Mouse (Mus musculus) left cerebral cortex, postnatal 36 days (tissue): ENCODE measurements around the gene Sap18b. TPM values are rescaled to one million over a fixed set of nuclear protein-coding genes. Genes with fewer than 3 reads are reported as not detected.

Experiments used
- DNase-seq, 2 experiments: peaks; one replicate each; pipeline ENCODE4 v3.0.0; 2021 to 2022; ENCODE audit warnings: low spot score in 2 of 2, mixed read lengths in 1 of 2
- intact Hi-C: fragments of 180-260 bp; cut with DNase I; formaldehyde crosslinking; loops from one replicate; pipeline ENCODE4 v1.15.1; 2025
- total RNA-seq, 2 experiments: library from RNA; stranded (reverse); gene quantifications; 2 replicates each; pipeline ENCODE4 v1.2.3; 2021

Sap18b gene
- total RNA-seq, 2 experiments from 2014 or later: 86.8 to 94.0 TPM

- intact Hi-C loops: no loop called here
- DNase-seq: no peak
These were observed 6.9 kb upstream of the Sap18b start for GRCm38 (mm10) chr8:95818211-95818610.

DNA sequence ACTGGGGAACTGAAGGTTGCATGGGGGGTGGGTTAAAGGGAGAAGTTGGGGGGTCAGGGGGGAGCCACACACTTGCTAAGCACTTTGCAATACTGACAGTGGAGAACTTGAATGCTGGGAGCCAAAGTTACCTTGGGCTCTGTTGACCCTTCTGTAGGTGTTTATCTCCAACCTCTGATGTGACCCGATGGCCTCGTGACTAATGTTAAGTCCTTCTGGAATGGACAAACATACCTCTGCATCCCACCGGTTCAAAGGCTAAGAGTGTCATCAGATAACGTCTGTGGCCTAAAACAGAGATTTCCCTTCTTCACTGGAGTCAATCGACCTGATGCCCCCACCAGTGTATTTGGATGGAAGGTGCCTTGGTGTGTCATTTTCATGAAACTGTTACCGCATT lies 3.9 kb upstream of the Sap18b start:
- no peak for DNase-seq
- intact Hi-C loops: no loop called here

DNA sequence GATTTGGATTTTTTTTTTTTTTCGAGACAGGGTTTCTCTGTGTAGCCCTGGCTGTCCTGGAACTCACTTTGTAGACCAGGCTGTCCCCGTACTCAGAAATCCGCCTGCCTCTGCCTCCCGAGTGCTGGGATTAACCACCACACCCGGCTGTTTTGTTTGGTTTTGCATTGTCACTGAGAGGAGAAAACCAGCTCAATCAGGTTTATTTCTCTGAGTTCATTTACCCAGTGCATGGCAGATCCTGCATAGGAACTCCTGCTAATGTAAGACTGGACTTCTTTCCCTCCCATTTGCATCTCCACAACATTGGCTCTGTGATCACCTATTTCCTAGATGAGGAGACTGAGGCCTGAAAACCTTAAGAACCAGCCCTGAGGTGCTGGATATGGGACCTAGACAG lies 3.0 kb upstream of the Sap18b start:
- no peak for DNase-seq
- intact Hi-C loops: no loop called here

DNA sequence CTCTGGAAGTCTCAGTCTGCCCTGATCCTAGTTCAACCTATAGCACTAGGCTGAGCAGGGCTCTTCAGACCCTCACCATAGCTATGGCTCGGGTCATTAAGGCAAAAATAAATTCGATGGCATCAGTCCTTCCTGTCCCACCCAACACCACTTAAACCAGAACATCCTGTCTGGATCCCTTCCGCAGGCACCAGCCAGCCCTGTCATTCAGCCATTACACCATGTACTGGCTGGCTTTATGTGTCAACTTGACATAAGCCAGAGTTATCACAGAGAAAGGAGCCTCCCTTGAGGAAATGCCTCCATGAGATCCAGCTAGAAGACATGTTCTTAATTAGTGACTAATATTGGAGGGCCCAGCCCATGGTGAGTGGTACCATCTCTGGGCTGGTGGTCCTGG lies 2.4 kb upstream of the Sap18b start:
- no peak for DNase-seq
- intact Hi-C loops: no loop called here

GRCm38 (mm10) chr8:95830144-95830543 lies 5.0 kb downstream of the Sap18b start:
- DNase-seq: no peak

GRCm38 (mm10) chr8:95832603-95833434 lies 7.7 kb downstream of the Sap18b start:
- peak; percentile 79 to 87 for DNase-seq
- intact Hi-C loops: loop anchor here (5.0 to 10.0 kb wide), 2 partner anchors 58 to 116 kb away; partner anchors contain the start of gene Setd6

More at GRCm38 (mm10) chr8:95830144-95830543, 5.0 kb downstream of the Sap18b start:
- intact Hi-C loops: loop anchor here (5.0 to 10.0 kb wide), 2 partner anchors 55 to 113 kb away; partner anchors contain the start of gene Setd6

- intact Hi-C loops: loop anchor here (5.0 to 10.0 kb wide), 2 partner anchors 59 to 116 kb away; partner anchors contain the start of gene Setd6
- DNase-seq: no peak
These were observed 8.4 kb downstream of the Sap18b start for GRCm38 (mm10) chr8:95833435-95833984.

DNA sequence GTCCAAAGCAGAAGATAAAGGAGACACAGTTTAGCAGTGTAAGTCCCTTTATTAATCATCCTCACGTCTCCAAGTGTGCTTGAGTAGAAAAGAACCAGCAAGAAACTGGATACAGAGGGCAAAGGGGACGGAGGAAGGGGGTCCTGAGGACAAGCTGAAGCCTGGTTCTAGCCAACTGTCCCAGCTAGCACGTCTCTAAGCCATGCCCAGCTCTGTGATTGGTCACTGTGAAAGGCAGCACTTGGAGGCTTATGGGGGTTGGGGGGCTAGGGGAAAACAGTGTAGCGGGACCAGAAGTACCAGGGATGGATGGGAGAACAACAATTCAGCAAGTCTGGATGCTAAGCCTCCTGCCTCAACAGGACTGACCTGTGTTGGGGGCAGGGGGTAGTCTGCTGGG lies 10.7 kb downstream of the Sap18b start:
- no peak for DNase-seq
- intact Hi-C loops: loop anchor here (10.0 kb wide), 1 partner anchor 61 kb away; no protein-coding TSS in a partner anchor

- DNase-seq: no peak
- intact Hi-C loops: loop anchor here (10.0 kb wide), 1 partner anchor 62 kb away; no protein-coding TSS in a partner anchor
These were observed 12.1 kb downstream of the Sap18b start for GRCm38 (mm10) chr8:95837266-95837665.

- DNase-seq: no peak
- intact Hi-C loops: loop anchor here (10.0 kb wide), 1 partner anchor 64 kb away; no protein-coding TSS in a partner anchor
These were observed 14.1 kb downstream of the Sap18b start for GRCm38 (mm10) chr8:95839289-95839688.

DNA sequence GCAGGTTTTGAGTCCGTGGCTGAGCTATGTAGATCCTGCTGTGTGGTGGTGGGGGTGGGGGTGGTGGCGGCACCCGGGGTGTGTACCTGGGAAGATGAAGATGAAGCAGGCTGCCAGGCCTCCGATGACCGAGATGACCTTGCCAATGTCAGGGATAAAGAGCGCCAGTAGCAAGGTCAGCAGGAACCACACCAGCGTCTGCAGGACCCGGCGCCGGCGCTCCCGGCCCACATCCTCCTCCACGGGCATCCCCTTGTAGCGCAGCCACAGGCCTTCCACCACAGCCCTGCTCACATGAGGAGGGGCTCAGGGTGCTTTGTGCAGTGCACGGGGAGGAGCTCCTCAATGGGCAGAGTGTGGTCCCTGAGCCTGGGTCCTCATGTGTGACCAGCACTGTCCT lies 16.3 kb downstream of the Sap18b start:
- DNase-seq: no peak
- intact Hi-C loops: loop anchor here (10.0 kb wide), 1 partner anchor 73 kb away; no protein-coding TSS in a partner anchor

DNA sequence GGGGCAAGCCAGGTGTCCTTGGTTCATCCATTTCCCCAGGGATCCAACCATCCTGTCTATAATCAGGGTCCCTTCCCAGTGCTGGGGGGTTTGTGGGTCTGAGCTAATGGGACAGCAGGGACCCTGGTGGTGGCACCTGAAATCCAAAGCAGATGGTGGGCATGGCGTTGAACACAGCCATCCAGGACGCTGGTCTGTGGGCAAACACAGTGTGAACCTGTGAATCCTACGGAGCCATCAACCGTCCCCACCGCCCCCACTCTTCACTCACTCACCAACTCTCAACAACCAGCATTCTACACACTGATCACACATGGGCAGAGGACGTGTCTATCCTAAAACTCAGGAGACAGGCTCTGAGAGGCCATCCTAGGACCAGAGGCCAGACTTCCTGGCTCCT lies 18.8 kb downstream of the Sap18b start:
- intact Hi-C loops: loop anchor here (10.0 kb wide), 1 partner anchor 71 kb away; no protein-coding TSS in a partner anchor
- no peak for DNase-seq

GRCm38 (mm10) chr8:95845026-95845425 lies 19.9 kb downstream of the Sap18b start:
- DNase-seq: no peak
- intact Hi-C loops: loop anchor here (10.0 kb wide), 1 partner anchor 70 kb away; no protein-coding TSS in a partner anchor

DNA sequence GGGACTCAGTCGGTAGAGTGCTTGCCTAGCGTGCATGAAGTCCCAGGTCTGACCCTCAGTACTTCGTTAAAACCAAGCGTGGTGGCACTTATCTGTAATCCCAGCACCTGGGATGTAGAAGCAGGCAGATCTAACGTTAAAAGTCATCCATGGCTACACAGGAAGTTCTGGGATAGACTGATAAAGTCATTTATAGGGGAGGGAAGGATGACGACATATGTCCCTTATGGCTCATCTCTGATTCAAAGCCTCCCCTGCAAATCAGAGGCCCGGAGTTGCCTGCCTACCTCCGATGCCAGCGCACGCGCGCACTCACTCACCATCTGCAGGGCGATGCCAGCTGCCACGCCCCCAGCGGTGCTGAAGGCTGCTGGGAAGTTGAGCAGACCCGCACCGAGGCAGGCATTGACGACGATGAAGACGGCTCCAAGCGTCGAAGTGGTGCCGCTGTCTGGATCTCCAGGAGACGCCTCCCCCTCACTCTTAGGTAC lies 23.0 kb downstream of the Sap18b start:
- intact Hi-C loops: loop anchor here (10.0 kb wide), 1 partner anchor 67 kb away; no protein-coding TSS in a partner anchor

DNA sequence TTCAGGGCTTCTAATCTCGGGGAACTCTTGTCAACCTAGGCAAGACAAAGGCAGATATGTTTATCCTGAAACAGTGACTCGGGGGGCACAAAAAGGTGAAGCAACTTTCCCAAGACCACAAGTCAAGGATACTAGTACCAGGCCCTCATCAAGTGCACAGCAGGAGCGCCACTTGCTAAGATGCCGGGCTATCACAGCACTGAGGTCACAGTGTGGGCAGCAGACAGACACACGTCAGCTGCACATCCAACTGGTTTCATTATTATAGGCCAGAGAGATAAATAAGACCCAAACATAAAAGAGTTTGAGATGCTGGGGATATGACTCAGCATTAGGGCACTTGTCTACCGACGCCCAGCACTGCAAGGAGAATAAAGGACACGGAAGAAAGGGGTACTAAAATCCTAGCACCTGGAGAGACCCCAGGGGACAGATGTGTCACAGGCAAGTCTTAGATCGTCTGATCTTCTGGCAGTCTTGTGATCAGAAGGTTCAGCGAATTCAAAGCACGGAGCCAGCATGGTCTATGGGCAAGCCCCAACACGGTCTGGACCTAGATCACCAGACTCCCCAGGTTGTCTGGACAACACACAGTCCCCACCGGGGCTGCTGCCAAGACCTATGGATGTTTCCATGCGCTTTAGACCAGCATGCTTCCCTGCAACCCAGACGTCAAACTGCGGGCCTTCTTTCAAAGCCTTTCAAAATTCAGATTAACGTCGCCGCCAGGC lies 23.8 kb downstream of the Sap18b start:
- intact Hi-C loops: loop anchor here (10.0 kb wide), 1 partner anchor 66 kb away; no protein-coding TSS in a partner anchor
- no peak for DNase-seq

More for the DNA sequence above, 23.0 kb downstream of the Sap18b start:
- DNase-seq: no peak

DNA sequence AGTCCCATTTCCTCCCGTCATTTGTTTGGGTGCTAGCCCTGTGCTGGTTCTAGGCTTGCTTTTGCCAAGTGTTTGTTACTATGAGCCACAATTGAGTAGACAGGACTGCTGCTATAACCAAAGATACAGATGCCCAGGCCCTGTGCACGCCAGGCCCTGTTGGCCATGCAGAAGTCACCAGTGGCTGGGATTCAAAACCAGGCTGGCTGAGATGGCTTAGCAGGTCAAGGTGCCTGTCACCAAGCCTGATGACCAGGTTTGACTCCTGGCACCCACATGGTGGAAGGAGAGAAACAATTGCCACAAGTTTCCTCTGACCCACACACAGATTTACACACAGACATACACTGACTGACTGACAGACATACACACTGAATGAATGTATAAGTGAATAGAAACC lies 25.2 kb downstream of the Sap18b start:
- no peak for DNase-seq
- intact Hi-C loops: no loop called here

- intact Hi-C loops: no loop called here
These were observed 27.1 kb downstream of the Sap18b start for GRCm38 (mm10) chr8:95852290-95852689.

DNA sequence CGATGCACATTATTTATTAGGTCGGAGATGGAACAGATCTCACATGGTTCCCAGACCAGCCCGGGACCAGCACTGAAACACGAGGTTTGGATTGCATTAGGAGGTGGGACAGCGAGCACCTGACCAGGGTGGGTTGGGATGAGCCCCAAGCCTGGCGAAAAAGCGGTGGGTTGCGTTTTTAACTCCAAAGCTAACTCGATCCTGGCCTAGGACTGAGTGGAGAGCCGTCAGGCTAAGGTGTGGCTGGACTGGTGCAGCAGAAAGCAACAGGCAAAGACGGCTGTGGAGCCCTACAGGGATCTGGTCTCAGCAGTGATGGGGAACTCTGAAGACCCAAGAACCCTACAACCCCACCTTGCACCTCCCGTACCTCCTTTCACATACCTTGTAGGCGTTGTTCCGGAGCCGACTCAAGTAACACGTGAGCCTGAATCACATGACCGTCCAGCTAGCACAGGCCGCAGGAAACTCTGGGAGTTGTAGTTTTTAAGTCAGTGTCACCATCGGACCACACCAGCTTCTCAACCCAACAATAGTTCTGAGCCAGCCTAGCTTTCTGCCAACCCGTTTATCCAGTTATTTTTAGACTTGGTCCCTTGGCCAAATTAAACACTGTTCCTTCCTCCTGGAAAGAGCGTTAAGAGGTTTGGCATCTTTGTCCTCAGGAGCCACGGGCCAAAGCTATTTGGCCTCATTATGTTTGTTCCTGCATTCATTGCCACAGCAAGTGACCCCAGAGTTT lies 28.1 kb downstream of the Sap18b start, which contains the start of gene Slc38a7:
Gene Slc38a7 (minus strand): TSS at position 438 of the 742 bp plus-strand sequence.
- intact Hi-C loops: no loop called here
- DNase-seq: peak; percentile 78 to 81

More at GRCm38 (mm10) chr8:95852290-95852689, 27.1 kb downstream of the Sap18b start:
- no peak for DNase-seq

DNA sequence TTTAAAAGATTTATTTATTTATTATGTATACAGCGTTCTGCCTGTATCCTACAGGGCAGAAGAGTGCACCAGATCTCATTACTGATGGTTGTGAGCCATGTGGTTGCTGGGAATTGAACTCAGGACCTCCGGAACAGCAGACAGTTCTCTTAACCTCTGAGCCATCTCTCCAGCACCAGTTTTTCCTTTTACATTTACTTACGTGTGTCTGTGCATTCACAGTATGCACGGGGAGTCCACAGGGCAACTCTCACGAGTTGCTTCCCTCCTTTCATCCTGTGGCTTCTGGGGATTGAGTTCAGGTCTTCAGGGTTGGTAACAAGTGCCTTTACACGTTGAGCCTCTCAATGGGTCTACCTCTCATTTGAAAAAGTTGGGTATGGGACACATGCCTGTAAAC lies 29.0 kb downstream of the Sap18b start:
- no peak for DNase-seq
- intact Hi-C loops: no loop called here
